In the genomic region with DNA sequence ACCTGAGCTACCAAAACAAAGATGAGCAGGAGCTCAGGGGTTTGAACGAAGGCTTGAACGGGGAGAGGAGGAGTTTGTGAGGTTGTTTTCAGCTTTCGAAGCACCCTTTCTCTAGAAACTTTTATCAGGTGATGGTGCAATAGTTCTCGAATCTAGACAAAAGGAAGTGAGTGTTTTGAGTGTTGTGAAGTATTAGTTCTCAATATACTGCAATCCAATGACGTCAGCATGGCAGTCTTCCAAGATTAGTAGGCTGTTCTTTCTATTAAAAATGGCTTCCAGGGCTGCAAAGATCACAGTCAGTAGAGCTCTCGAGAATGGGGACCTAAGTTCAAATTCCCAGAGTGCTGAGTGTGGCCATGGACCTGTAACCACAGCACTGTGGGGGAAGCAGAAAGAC, we compare ENCODE assay signal across 18 mouse cellular contexts. TPM values are rescaled to one million over a fixed set of nuclear protein-coding genes. Genes with fewer than 3 reads are reported as not detected.
DNase-seq lines count a peak whose midpoint lies in the region; ATAC-seq and TF ChIP-seq lines count a peak whose summit lies in the region.
"Had no signal": no experiment of that assay in that cellular context is flagged by ENCODE, and none has a peak within 500 bp of the region (broad histone marks: within the 10 kb centered on the region; RNA-seq: fewer than 3 reads in every experiment).

No protein-coding gene starts in this region.

- no peaks in the 10 kb centered on the region for H3K9me3 ChIP-seq in embryonic facial prominence, embryonic 14.5 days (ENCODE audit: control insufficient read depth, low read length)
- H3K9me3 ChIP-seq in embryonic facial prominence, embryonic 10.5 days = no peaks in the 10 kb centered on the region
- H3K9me3 ChIP-seq in liver, embryonic 11.5 days (ENCODE audit: control insufficient read depth, low read length) = no peaks in the 10 kb centered on the region
- no peaks in the 10 kb centered on the region for H3K9me3 ChIP-seq in lung, embryonic 14.5 days (ENCODE audit: low read depth, low read length)
- H3K9me3 ChIP-seq: G1E; kidney, embryonic 15.5 days; limb, embryonic 13.5 days; neural tube, embryonic 13.5 days had no signal

- intact Hi-C loops in left cerebral cortex, postnatal 14 days (cut with DNase I) = loop anchor here (5.0 kb wide), 2 partner anchors 168 to 1088 kb away; no protein-coding TSS in a partner anchor

- peaks cover 21% of the 10 kb centered on the region for H3K4me1 ChIP-seq in embryonic facial prominence, embryonic 14.5 days (ENCODE audit: control insufficient read depth, insufficient read depth, low read length)
- H3K4me1 ChIP-seq in embryonic facial prominence, embryonic 10.5 days = peaks cover 18% of the 10 kb centered on the region
- H3K4me1 ChIP-seq in liver, adult 2 months (ENCODE audit: control insufficient read depth, insufficient read depth, low read length) = no peaks in the 10 kb centered on the region
- H3K4me1 ChIP-seq in liver, embryonic 11.5 days (replicated peaks; ENCODE audit: control insufficient read depth, insufficient read depth, low read length) = 0 out of 2 replicates have a peak, but pooled peaks cover 3% of the 10 kb centered on the region
- no peaks in the 10 kb centered on the region; the same call in 1 of the 2 replicates for H3K4me1 ChIP-seq in lung, embryonic 14.5 days (ENCODE audit: insufficient read depth)
- H3K4me1 ChIP-seq: neural tube, embryonic 13.5 days had no signal

- no peaks in the 10 kb centered on the region for H3K79me2 ChIP-seq in liver, adult 2 months (ENCODE audit: control insufficient read depth, insufficient read depth, low read length)

- H3K27me3 ChIP-seq in embryonic facial prominence, embryonic 14.5 days (replicated peaks; ENCODE audit: control insufficient read depth, insufficient read depth, low read length) = no peaks in the 10 kb centered on the region
- H3K27me3 ChIP-seq in embryonic facial prominence, embryonic 10.5 days (replicated peaks; ENCODE audit: low read depth, poor library complexity, severe bottlenecking) = no peaks in the 10 kb centered on the region
- no peaks in the 10 kb centered on the region for H3K27me3 ChIP-seq in liver, adult 2 months (ENCODE audit: control insufficient read depth, insufficient read depth, low read length)
- no peaks in the 10 kb centered on the region for H3K27me3 ChIP-seq in liver, embryonic 11.5 days (replicated peaks; ENCODE audit: control insufficient read depth, insufficient read depth, low read length)
- H3K27me3 ChIP-seq in lung, embryonic 14.5 days (ENCODE audit: insufficient read depth, low read length) = no peaks in the 10 kb centered on the region
- H3K27me3 ChIP-seq: kidney, embryonic 15.5 days; limb, embryonic 13.5 days; neural tube, embryonic 13.5 days had no signal

- peak; percentile 29 for DNase-seq in embryonic facial prominence, embryonic 14.5 days (ENCODE audit: low spot score)
- no peak for DNase-seq in embryonic facial prominence, embryonic 10.5 days (ENCODE audit: low spot score)
- peak; percentile 20 for DNase-seq in liver, adult 2 months (ENCODE audit: extremely low read depth, low read depth, low spot score)
- DNase-seq in liver, embryonic 11.5 days (ENCODE audit: low spot score) = no peak
- DNase-seq in lung, embryonic 14.5 days = peak; percentile 74
- DNase-seq in monocyte, adult 2 months (ENCODE audit: low read depth in 1 of 2, low spot score in 2 of 2) = peak; percentile 49 to 52
- DNase-seq in left cerebral cortex, postnatal 14 days (ENCODE audit: low spot score in 2 of 2) = no peak
- no peak for DNase-seq in thymus, adult 18-20 months
- DNase-seq: adrenal gland, postnatal 36 days; cerebellum, adult 9-11 months; gastrocnemius, postnatal 25 days; heart, postnatal 36 days had no signal

- no peak overlapping the region for H3K27ac ChIP-seq in embryonic facial prominence, embryonic 14.5 days (replicated peaks; ENCODE audit: low read depth, low read length)
- H3K27ac ChIP-seq in embryonic facial prominence, embryonic 10.5 days (replicated peaks) = no peak overlapping the region
- H3K27ac ChIP-seq in liver, adult 2 months (replicated peaks; ENCODE audit: insufficient read depth, low read depth, low read length) = no peak overlapping the region
- no peak overlapping the region for H3K27ac ChIP-seq in liver, embryonic 11.5 days (ENCODE audit: low read depth, low read length)
- no peak overlapping the region for H3K27ac ChIP-seq in lung, embryonic 14.5 days (ENCODE audit: low read depth)
- H3K27ac ChIP-seq: kidney, embryonic 15.5 days; limb, embryonic 13.5 days; macrophage; neural tube, embryonic 13.5 days had no signal

- H3K4me3 ChIP-seq in embryonic facial prominence, embryonic 14.5 days (ENCODE audit: low read depth, low read length) = no peak overlapping the region
- no peak overlapping the region for H3K4me3 ChIP-seq in embryonic facial prominence, embryonic 10.5 days
- H3K4me3 ChIP-seq in liver, adult 2 months (ENCODE audit: insufficient read depth, low read depth, low read length) = no peak overlapping the region
- H3K4me3 ChIP-seq in liver, embryonic 11.5 days (ENCODE audit: low read depth, low read length) = no peak overlapping the region
- no peak overlapping the region for H3K4me3 ChIP-seq in lung, embryonic 14.5 days (ENCODE audit: low read depth, low read length)
- H3K4me3 ChIP-seq: kidney, embryonic 15.5 days; limb, embryonic 13.5 days; neural tube, embryonic 13.5 days had no signal

- no peak for ATAC-seq in embryonic facial prominence, embryonic 14.5 days (ENCODE audit: low read depth)
- no peak for ATAC-seq in liver, embryonic 11.5 days (replicated peaks; ENCODE audit: low FRiP score)
- no peak for ATAC-seq in lung, embryonic 14.5 days (ENCODE audit: insufficient read depth)
- ATAC-seq: midbrain, embryonic 16.5 days had no signal

- H3K9ac ChIP-seq in embryonic facial prominence, embryonic 14.5 days (ENCODE audit: low read depth, low read length) = no peak overlapping the region
- H3K9ac ChIP-seq in liver, adult 2 months (ENCODE audit: low read depth, low read length) = no peak overlapping the region
- H3K9ac ChIP-seq in liver, embryonic 11.5 days (ENCODE audit: low read depth, low read length) = no peak overlapping the region
- no peak overlapping the region for H3K9ac ChIP-seq in lung, embryonic 14.5 days
- H3K9ac ChIP-seq: kidney, embryonic 15.5 days; limb, embryonic 13.5 days; neural tube, embryonic 13.5 days had no signal

- TF ChIP-seq CTCF in liver, adult 2 months (IDR thresholded peaks at IDR 0.05; ENCODE audit: low read depth, low read length) = no peak
- TF ChIP-seq CTCF in lung, embryonic 14.5 days (IDR thresholded peaks at IDR 0.05; ENCODE audit: low read depth) = no peak

- 69% methylated on average over 6 of the region's 6 CpGs for WGBS in embryonic facial prominence, embryonic 14.5 days
- 85% methylated on average over 6 of the region's 6 CpGs for WGBS in embryonic facial prominence, embryonic 10.5 days
- 43% methylated on average over 6 of the region's 6 CpGs for WGBS in liver, adult 2 months
- 80% methylated on average over 6 of the region's 6 CpGs for WGBS in liver, embryonic 11.5 days
- 46% methylated on average over 6 of the region's 6 CpGs for WGBS in lung, embryonic 14.5 days

- no peak overlapping the region for H3K4me2 ChIP-seq in embryonic facial prominence, embryonic 14.5 days (ENCODE audit: low read depth, low read length)
- H3K4me2 ChIP-seq in liver, embryonic 11.5 days = no peak overlapping the region
- H3K4me2 ChIP-seq in lung, embryonic 14.5 days = no peak overlapping the region
- H3K4me2 ChIP-seq: limb, embryonic 13.5 days; neural tube, embryonic 13.5 days had no signal

- TF ChIP-seq POLR2A in liver, adult 2 months (IDR thresholded peaks at IDR 0.05; ENCODE audit: extremely low read depth, insufficient read depth, low read length) = no peak

- H3K36me3 ChIP-seq in embryonic facial prominence, embryonic 14.5 days (ENCODE audit: control insufficient read depth, insufficient read depth, low read length) = no peaks in the 10 kb centered on the region
- H3K36me3 ChIP-seq in embryonic facial prominence, embryonic 10.5 days (replicated peaks) = no peaks in the 10 kb centered on the region
- no peaks in the 10 kb centered on the region for H3K36me3 ChIP-seq in liver, adult 2 months (ENCODE audit: control insufficient read depth, insufficient read depth, low read length)
- no peaks in the 10 kb centered on the region for H3K36me3 ChIP-seq in liver, embryonic 11.5 days (ENCODE audit: control insufficient read depth, insufficient read depth, low read length)
- H3K36me3 ChIP-seq in lung, embryonic 14.5 days (ENCODE audit: insufficient read depth) = no peaks in the 10 kb centered on the region
- H3K36me3 ChIP-seq: G1E; kidney, embryonic 15.5 days; limb, embryonic 13.5 days; neural tube, embryonic 13.5 days had no signal

RNA-seq across cellular contexts. Expression of a gene that starts 35.8 kb away (rescaled TPM):
- polyA plus RNA-seq in embryonic facial prominence, embryonic 14.5 days (2014; fragmentation: Nextera tagmentation; extraction: Ambion mirVana) = 9.9 and 10.8 TPM in 2 replicates
- 3.6 and 4.4 TPM in 2 replicates for polyA plus RNA-seq in embryonic facial prominence, embryonic 10.5 days (2016; fragmentation: Nextera tagmentation; extraction: Ambion mirVana)
- 8.9 and 10.1 TPM in 2 replicates for total RNA-seq in liver, adult 2 months (2014; rRNA removed)
- 20.0 and 30.6 TPM in 2 replicates for polyA plus RNA-seq in liver, adult 2 months (2012; rRNA removed)
- 8.9 and 10.3 TPM in 2 replicates for polyA plus RNA-seq in liver, embryonic 11.5 days (2014; fragmentation: Nextera tagmentation; extraction: Ambion mirVana)
- polyA plus RNA-seq in lung, embryonic 14.5 days (2014; fragmentation: Nextera tagmentation; extraction: Ambion mirVana) = 4.9 and 5.9 TPM in 2 replicates
- total RNA-seq in left cerebral cortex, postnatal 14 days (2021) = 1 to 10 TPM; 3.1 to 4.5 TPM
- polyA plus RNA-seq: G1E, macrophage had no signal

RNA-seq across cellular contexts. Expression of a gene that starts 47.1 kb away (rescaled TPM):
- polyA plus RNA-seq in embryonic facial prominence, embryonic 14.5 days (2014; fragmentation: Nextera tagmentation; extraction: Ambion mirVana) = 3.5 and 4.9 TPM in 2 replicates
- polyA plus RNA-seq in embryonic facial prominence, embryonic 10.5 days (2016; fragmentation: Nextera tagmentation; extraction: Ambion mirVana) = 2.5 and 3.1 TPM in 2 replicates
- 101 and 103 TPM in 2 replicates for total RNA-seq in liver, adult 2 months (2014; rRNA removed)
- polyA plus RNA-seq in liver, adult 2 months (2012; rRNA removed) = 125 and 139 TPM in 2 replicates
- 5.3 and 6.4 TPM in 2 replicates for polyA plus RNA-seq in liver, embryonic 11.5 days (2014; fragmentation: Nextera tagmentation; extraction: Ambion mirVana)
- polyA plus RNA-seq in lung, embryonic 14.5 days (2014; fragmentation: Nextera tagmentation; extraction: Ambion mirVana) = 6.1 and 8.1 TPM in 2 replicates
- under 1 TPM; 0.37 to 0.70 TPM for total RNA-seq in left cerebral cortex, postnatal 14 days (2021)
- polyA plus RNA-seq: G1E had no signal

Comparison
In these comparisons a context has a peak if more than half of its experiments do, and no peak if none do; other contexts are left out.
1. DNase-seq: peak in embryonic facial prominence, embryonic 14.5 days (single experiment), liver, adult 2 months (single experiment), lung, embryonic 14.5 days (single experiment) and monocyte, adult 2 months (2 of 2); none in embryonic facial prominence, embryonic 10.5 days (single experiment), liver, embryonic 11.5 days (single experiment), left cerebral cortex, postnatal 14 days (0 of 2) and thymus, adult 18-20 months (0 of 2).
2. RNA of a gene that starts 47.1 kb away (polyA plus RNA-seq): 125 to 139 TPM in liver, adult 2 months; 6.1 to 8.1 TPM in lung, embryonic 14.5 days, 5.3 to 6.4 TPM in liver, embryonic 11.5 days, 3.5 to 4.9 TPM in embryonic facial prominence, embryonic 14.5 days and 2.5 to 3.1 TPM in embryonic facial prominence, embryonic 10.5 days; every median in the first group is over 10 times any median in the second.